In genomic region chr6:114297260-114298002, GRCm38 (mm10) we compare ENCODE assay signal across 13 mouse cellular contexts. TPM values are rescaled to one million over a fixed set of nuclear protein-coding genes. Genes with fewer than 3 reads are reported as not detected.
DNase-seq lines count a peak whose midpoint lies in the region; ATAC-seq and TF ChIP-seq lines count a peak whose summit lies in the region.
"Had no signal": no experiment of that assay in that cellular context is flagged by ENCODE, and none has a peak within 500 bp of the region (broad histone marks: within the 10 kb centered on the region; RNA-seq: fewer than 3 reads in every experiment).

No protein-coding gene starts in this region.

- no peaks in the 10 kb centered on the region for H3K9me3 ChIP-seq in limb, embryonic 14.5 days (ENCODE audit: control insufficient read depth, low read length)
- no peaks in the 10 kb centered on the region for H3K9me3 ChIP-seq in limb, embryonic 10.5 days (replicated peaks)
- H3K9me3 ChIP-seq in forebrain, embryonic 16.5 days (ENCODE audit: control insufficient read depth, low read length) = no peaks in the 10 kb centered on the region
- no peaks in the 10 kb centered on the region for H3K9me3 ChIP-seq in midbrain, embryonic 10.5 days (replicated peaks)
- H3K9me3 ChIP-seq in stomach, embryonic 14.5 days (ENCODE audit: control insufficient read depth, low read depth, low read length) = no peaks in the 10 kb centered on the region
- H3K9me3 ChIP-seq: embryonic facial prominence, embryonic 13.5 days had no signal

- no peaks in the 10 kb centered on the region for H3K27me3 ChIP-seq in limb, embryonic 14.5 days (ENCODE audit: control insufficient read depth, insufficient read depth, low read length)
- H3K27me3 ChIP-seq in limb, embryonic 10.5 days (ENCODE audit: low read depth, poor library complexity, severe bottlenecking) = 0 out of 2 replicates have a peak, but pooled peaks cover 5% of the 10 kb centered on the region
- no peaks in the 10 kb centered on the region for H3K27me3 ChIP-seq in forebrain, embryonic 16.5 days (replicated peaks; ENCODE audit: control insufficient read depth, insufficient read depth, low read length)
- H3K27me3 ChIP-seq in midbrain, embryonic 10.5 days (ENCODE audit: low read depth, poor library complexity, severe bottlenecking) = no peaks in the 10 kb centered on the region
- no peaks in the 10 kb centered on the region for H3K27me3 ChIP-seq in stomach, embryonic 14.5 days (ENCODE audit: control insufficient read depth, insufficient read depth, low read length)

- H3K4me1 ChIP-seq in limb, embryonic 14.5 days (ENCODE audit: control insufficient read depth, insufficient read depth, low read length) = peaks cover 7% of the 10 kb centered on the region; the same call in 1 of the 2 replicates
- H3K4me1 ChIP-seq in limb, embryonic 10.5 days = peaks cover 24% of the 10 kb centered on the region
- H3K4me1 ChIP-seq in forebrain, embryonic 16.5 days (replicated peaks; ENCODE audit: control insufficient read depth, insufficient read depth, low read length) = peaks cover 63% of the 10 kb centered on the region
- H3K4me1 ChIP-seq in midbrain, embryonic 10.5 days = peaks cover 33% of the 10 kb centered on the region
- no peaks in the 10 kb centered on the region for H3K4me1 ChIP-seq in stomach, embryonic 14.5 days (ENCODE audit: control insufficient read depth, insufficient read depth, low read length)

- 42% methylated on average over 10 of the region's 10 CpGs for WGBS in limb, embryonic 14.5 days
- WGBS in limb, embryonic 10.5 days = 44% methylated on average over 9 of the region's 10 CpGs
- WGBS in forebrain, embryonic 16.5 days = 15% methylated on average over 10 of the region's 10 CpGs
- WGBS in midbrain, embryonic 10.5 days = 57% methylated on average over 10 of the region's 10 CpGs
- 37% methylated on average over 10 of the region's 10 CpGs for WGBS in stomach, embryonic 14.5 days

- no peak for ATAC-seq in limb, embryonic 14.5 days (ENCODE audit: low FRiP score, low read depth)
- ATAC-seq in forebrain, embryonic 16.5 days = peak; percentile 87
- peak; percentile 54; the same call in 1 of the 2 replicates for ATAC-seq in stomach, embryonic 14.5 days (ENCODE audit: insufficient number of reproducible peaks, insufficient read depth, low FRiP score, low read depth)
- ATAC-seq in CD4-positive, CD25-positive, alpha-beta regulatory T cell, adult 4 months = no peak

- H3K27ac ChIP-seq in limb, embryonic 14.5 days (replicated peaks; ENCODE audit: low read depth, low read length) = no peak overlapping the region
- no peak overlapping the region for H3K27ac ChIP-seq in limb, embryonic 10.5 days
- H3K27ac ChIP-seq in forebrain, embryonic 16.5 days (ENCODE audit: low read length) = peak overlapping the region; percentile 93
- H3K27ac ChIP-seq in midbrain, embryonic 10.5 days (replicated peaks) = peak overlapping the region; percentile 42; the same call in 1 of the 2 replicates
- H3K27ac ChIP-seq in stomach, embryonic 14.5 days (ENCODE audit: low read length) = no peak overlapping the region
- H3K27ac ChIP-seq: embryonic facial prominence, embryonic 13.5 days had no signal

- no peak overlapping the region for H3K9ac ChIP-seq in limb, embryonic 14.5 days (ENCODE audit: low read depth, low read length, severe bottlenecking)
- no peak overlapping the region for H3K9ac ChIP-seq in forebrain, embryonic 16.5 days (replicated peaks; ENCODE audit: low read depth, low read length)
- H3K9ac ChIP-seq in stomach, embryonic 14.5 days (replicated peaks; ENCODE audit: low read depth, low read length) = no peak overlapping the region
- H3K9ac ChIP-seq: embryonic facial prominence, embryonic 13.5 days had no signal

- no peak overlapping the region for H3K4me3 ChIP-seq in limb, embryonic 14.5 days (replicated peaks; ENCODE audit: low read length)
- no peak overlapping the region for H3K4me3 ChIP-seq in limb, embryonic 10.5 days
- H3K4me3 ChIP-seq in forebrain, embryonic 16.5 days (replicated peaks; ENCODE audit: low read length) = no peak overlapping the region
- no peak overlapping the region for H3K4me3 ChIP-seq in midbrain, embryonic 10.5 days
- H3K4me3 ChIP-seq in stomach, embryonic 14.5 days (ENCODE audit: low read depth, low read length) = no peak overlapping the region
- H3K4me3 ChIP-seq: embryonic facial prominence, embryonic 13.5 days had no signal

- no peak for TF ChIP-seq POLR2A in limb, embryonic 14.5 days (IDR thresholded peaks at IDR 0.05; ENCODE audit: borderline replicate concordance, extremely low read depth, insufficient read depth, insufficient read length)

- no peaks in the 10 kb centered on the region for H3K36me3 ChIP-seq in limb, embryonic 14.5 days (ENCODE audit: control insufficient read depth, insufficient read depth, low read length)
- H3K36me3 ChIP-seq in limb, embryonic 10.5 days = no peaks in the 10 kb centered on the region
- no peaks in the 10 kb centered on the region for H3K36me3 ChIP-seq in forebrain, embryonic 16.5 days (ENCODE audit: control insufficient read depth, insufficient read depth)
- H3K36me3 ChIP-seq in midbrain, embryonic 10.5 days = peaks cover 3% of the 10 kb centered on the region; the same call in 1 of the 2 replicates
- no peaks in the 10 kb centered on the region for H3K36me3 ChIP-seq in stomach, embryonic 14.5 days (ENCODE audit: control insufficient read depth, insufficient read depth, low read length)
- H3K36me3 ChIP-seq: embryonic facial prominence, embryonic 13.5 days; G1E had no signal

- no peak overlapping the region for H3K4me2 ChIP-seq in limb, embryonic 14.5 days (replicated peaks; ENCODE audit: low read depth, low read length, severe bottlenecking)
- peak overlapping the region; percentile 6; the same call in 1 of the 2 replicates for H3K4me2 ChIP-seq in forebrain, embryonic 16.5 days (ENCODE audit: low read length)
- no peak overlapping the region for H3K4me2 ChIP-seq in stomach, embryonic 14.5 days (replicated peaks; ENCODE audit: low read depth, low read length)
- H3K4me2 ChIP-seq: embryonic facial prominence, embryonic 13.5 days had no signal

- peak; percentile 14 for DNase-seq in limb, embryonic 14.5 days (ENCODE audit: low spot score)
- DNase-seq in limb, embryonic 10.5 days (ENCODE audit: low spot score) = no peak
- DNase-seq in midbrain, embryonic 10.5 days (ENCODE audit: low spot score) = no peak
- DNase-seq in Muller cell, postnatal 12 days (ENCODE audit: inconsistent ontology term) = no peak
- DNase-seq: adrenal gland, postnatal 10 days; kidney, postnatal 4 days; lung, adult 2 months; thymus, postnatal 25 days had no signal

RNA-seq across cellular contexts. Expression of gene Slc6a1, which starts 15.0 kb away (rescaled TPM):
- polyA plus RNA-seq in limb, embryonic 14.5 days (2012; rRNA removed) = 0.64 and 0.77 TPM in 2 replicates
- 0.08 and 0.18 TPM in 2 replicates for polyA plus RNA-seq in limb, embryonic 14.5 days (2014; fragmentation: Nextera tagmentation; extraction: Ambion mirVana)
- not detected in 2 replicates for polyA plus RNA-seq in limb, embryonic 10.5 days (2016; fragmentation: Nextera tagmentation; extraction: Ambion mirVana)
- 107 and 138 TPM in 2 replicates for polyA plus RNA-seq in forebrain, embryonic 16.5 days (2015; fragmentation: Nextera tagmentation; extraction: Ambion mirVana)
- polyA plus RNA-seq in midbrain, embryonic 10.5 days (2016; fragmentation: Nextera tagmentation; extraction: Ambion mirVana) = 4.7 and 13.1 TPM in 2 replicates
- polyA plus RNA-seq in stomach, embryonic 14.5 days (2014; fragmentation: Nextera tagmentation; extraction: Ambion mirVana) = not detected in 2 replicates
- under 1 TPM in 1 of 2 experiments, not detected in 1; 0.12 TPM for polyA plus RNA-seq in CD4-positive, CD25-positive, alpha-beta regulatory T cell, adult 4 months (2017; shearing (Covaris generic))
- polyA plus RNA-seq: G1E had no signal

Comparison
In these comparisons a context has a peak if more than half of its experiments do, and no peak if none do; other contexts are left out.
1. ATAC-seq: peak in forebrain, embryonic 16.5 days (single experiment) and stomach, embryonic 14.5 days (single experiment); none in limb, embryonic 14.5 days (single experiment) and CD4-positive, CD25-positive, alpha-beta regulatory T cell, adult 4 months (single experiment).
2. H3K27ac ChIP-seq: peak in forebrain, embryonic 16.5 days (single experiment) and midbrain, embryonic 10.5 days (single experiment); none in limb, embryonic 14.5 days (single experiment), limb, embryonic 10.5 days (single experiment) and stomach, embryonic 14.5 days (single experiment).